Mouse (Mus musculus) right cerebral cortex, adult 2 months (tissue): ENCODE results near the gene Nfrkb.

Experiments used
- DNase-seq, 2 experiments: peaks; one replicate each; pipeline ENCODE4 v3.0.0; 2021 to 2022; ENCODE audit warnings: low spot score in 2 of 2

Nfrkb gene

DNA sequence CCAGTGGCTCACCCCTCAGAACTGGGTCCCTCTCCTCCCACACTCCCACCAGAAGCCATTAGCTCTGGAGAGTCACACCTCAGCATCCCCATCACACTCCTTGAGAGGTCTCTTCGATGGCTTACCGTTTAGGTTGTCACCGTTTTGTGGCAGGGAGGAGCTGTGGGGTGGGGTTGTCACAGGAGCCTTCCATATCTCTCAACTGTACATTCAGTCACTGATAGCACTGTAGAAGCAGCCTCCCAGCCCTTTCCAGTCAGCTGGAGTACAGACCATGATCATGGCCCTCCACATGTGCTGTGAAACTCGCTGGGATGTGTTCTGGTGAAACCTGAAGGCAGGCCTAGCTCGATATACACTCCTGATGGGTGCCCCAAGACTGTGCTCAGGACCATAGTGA lies 36.2 kb downstream of the Nfrkb start:
- no peak for DNase-seq

DNA sequence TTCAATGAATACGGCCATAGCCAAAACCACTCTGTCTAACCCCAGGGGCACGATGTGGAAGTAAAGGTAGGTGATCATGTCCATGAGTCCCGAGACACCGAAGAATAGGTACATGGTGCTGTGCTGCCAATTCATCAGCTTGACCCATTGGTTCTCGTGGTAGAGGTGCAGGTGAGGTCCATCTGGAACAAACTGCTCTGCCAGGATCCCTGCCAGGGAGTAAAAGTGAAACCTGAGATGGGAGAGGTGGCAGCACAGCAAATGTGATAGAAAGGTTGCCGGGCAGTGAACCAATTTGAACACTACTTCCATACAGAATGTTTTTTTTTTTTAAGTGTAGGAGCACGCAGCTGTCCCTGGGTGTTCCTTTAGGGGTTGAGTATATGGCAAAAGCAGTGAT lies 43.0 kb downstream of the Nfrkb start:
- no peak for DNase-seq

DNA sequence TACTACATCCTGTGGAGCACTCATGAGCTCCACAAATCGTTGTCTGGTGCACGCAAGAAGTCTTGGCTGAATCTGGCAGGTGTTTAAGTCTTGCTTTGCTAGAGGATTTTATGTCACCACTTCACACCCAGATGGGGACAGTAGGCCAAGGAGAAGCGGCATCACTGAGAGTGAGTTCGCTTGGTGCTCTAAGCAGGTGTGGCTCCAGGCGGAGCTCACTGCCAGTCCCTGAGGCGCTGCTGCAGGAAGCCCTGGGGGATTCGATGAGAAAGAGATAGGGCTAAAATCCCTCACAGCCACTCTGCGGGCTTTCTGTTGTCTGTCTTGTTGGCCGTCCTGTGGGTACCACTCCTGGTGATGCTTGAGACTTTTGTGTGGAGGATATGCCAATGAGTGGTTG lies 44.0 kb downstream of the Nfrkb start:
- no peak for DNase-seq

DNA sequence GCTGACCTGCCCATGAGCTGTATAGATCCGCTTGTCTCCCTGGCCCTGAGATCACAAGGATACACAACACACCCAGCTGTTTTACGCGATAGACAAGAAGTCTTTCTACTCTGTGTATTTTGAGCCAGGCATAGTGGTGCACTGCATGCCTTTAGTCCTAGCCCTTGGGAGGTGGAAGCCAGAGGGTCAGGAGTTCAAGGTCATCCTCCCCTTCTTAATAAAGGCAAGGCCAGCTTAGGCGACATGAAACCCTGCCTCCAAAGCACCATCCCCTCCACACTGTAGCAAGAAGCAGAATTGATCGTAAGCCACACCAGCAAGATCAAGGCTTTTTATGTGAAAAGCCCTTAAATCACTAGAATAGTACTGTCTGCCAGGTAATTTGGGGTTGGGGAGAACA lies 45.8 kb downstream of the Nfrkb start:
- DNase-seq, result no peak

DNA sequence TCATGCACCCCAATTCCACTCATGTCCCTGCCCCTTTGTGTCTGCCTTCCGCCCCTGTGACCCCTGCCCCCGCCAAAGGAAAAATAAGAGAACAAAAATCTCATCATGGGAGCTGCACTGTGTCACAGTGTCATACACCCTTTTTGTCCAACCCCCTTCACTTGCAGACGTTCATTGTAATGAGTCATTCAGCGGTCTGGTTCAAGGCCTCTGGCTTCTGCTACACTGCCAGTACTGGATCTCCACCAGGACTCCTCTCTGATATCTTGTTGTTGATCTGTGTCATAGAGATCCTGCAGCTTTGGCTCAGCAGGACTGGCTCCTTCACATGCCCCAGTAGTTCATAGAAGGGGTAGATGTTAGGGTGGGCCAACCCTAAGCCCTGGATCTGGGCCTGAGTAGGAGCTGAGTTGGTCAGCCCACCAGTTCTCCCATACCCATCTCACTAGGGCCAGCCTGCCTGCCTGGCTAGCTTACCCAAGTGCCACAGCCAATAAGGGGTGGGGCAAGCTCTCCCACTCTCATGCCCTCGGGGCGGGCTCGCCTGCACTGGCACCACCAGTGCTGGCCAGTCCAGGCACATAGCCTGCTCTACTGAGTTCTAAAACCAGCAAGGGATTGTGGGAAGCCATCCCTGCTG lies 46.5 kb downstream of the Nfrkb start:
- DNase-seq, result no peak

DNA sequence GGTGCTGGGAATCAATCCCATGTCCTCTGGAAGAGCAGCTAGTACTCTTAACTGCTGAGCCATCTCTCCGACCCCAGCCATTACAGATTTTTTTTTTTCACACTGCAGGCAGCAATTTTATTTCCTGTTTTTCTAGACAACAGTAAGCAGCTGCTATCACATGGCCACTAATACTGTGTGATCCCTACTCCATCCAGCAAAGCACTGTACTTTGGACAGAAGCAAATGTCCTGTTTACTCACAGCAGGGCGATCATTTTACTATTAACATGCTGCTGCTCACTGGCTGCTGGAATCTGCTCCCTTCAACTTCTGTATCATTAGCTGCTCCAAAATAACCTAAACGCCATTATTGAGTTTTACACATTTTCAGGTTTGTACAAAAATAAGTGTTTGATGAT lies 47.4 kb downstream of the Nfrkb start:
- no peak for DNase-seq

DNA sequence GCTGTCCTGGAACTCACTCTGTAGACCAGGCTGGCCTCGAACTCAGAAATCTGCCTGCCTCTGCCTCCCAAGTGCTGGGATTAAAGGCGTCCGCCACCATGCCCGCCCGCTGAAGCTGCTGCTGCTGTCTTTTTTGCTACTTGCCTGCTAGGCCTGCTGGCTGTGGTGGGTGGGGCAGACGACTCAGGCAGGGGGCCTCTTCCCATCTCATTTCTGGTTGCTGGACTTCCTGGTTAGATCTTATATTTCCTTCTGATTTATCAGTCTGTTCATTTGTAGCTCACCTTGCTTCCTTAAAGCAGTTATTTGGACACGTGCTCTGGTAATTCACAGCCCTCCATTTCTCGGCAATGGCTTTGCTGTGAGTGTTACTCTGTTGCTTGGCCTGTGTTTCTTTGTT lies 49.4 kb downstream of the Nfrkb start:
- DNase-seq, result no peak

DNA sequence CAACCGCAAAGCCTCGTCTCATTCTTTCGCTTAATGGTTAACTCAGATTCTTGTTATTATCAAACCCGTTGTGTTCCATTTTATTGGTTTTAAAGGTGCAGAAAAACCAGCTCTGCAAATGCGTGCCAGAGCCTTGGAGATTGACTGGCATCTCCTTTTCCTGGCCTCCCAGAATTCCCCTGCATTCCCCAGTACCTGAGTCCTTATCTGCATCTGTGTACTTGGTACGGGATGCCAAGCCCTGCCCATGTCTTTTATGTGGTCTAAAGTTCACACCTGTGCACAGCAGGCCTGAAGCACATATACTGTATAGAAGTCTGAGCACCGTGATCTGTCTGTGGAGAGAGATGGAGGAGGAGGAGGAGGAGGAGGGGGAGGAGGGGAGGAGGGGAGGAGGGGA lies 51.9 kb downstream of the Nfrkb start:
- DNase-seq, result no peak

DNA sequence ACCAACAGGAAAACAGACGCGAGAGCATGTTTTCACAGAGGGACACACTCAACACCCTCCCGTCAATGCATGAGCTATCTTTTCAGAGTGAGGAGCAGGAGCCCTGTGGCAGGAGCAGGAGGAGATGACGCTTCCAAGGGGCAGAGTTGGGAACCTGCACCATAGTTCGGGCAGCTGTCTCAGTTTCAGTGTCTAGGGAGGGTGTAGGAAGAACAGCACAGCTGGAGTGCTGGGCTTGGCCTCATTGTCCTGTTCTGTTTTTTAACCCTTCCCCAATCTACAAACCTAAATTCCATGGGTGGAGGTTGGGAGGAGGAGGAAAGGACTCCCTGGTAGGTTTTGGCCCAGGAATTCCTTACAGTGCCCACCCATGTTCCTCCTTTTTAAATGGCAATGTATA lies 52.8 kb downstream of the Nfrkb start:
- DNase-seq, result no peak

DNA sequence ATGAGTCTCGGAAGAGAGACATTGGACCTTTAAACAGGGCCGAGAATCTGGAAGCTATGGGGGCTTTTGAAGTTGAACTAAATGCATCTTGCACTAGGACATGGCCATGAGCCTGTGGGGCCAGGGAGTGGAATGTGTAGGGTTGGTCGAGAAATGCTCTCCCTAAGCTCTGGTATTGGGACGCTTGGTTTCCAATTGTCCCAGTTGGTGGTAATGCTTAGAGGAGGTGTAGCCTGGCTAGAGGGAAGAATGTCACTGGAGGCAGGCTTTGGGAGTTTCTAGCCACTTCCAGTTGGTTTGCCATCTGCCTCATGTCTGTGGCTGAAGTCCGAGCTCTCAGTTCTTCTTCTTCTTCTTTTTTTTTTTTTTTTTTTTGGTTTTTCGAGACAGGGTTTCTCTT lies 53.3 kb downstream of the Nfrkb start:
- DNase-seq, result no peak

DNA sequence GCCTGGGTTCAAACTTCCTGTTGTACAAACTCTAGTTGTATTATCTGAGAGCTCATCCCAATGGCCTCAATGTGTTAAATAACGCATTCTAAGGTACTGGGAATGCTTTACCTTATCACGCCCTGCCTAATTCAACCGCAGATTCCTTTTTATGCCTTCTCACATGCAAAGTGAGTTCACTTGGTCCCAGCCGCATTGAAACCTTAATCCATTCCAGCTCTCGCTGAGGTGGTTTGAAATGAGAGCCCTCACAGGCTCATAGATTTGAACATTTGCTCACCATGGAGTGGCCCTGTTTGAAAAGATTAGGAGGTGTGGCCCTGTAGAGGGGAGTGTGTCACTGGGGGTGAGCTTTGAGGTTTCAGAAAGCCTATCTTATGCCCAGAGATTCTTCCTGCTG lies 54.4 kb downstream of the Nfrkb start:
- DNase-seq, result no peak

DNA sequence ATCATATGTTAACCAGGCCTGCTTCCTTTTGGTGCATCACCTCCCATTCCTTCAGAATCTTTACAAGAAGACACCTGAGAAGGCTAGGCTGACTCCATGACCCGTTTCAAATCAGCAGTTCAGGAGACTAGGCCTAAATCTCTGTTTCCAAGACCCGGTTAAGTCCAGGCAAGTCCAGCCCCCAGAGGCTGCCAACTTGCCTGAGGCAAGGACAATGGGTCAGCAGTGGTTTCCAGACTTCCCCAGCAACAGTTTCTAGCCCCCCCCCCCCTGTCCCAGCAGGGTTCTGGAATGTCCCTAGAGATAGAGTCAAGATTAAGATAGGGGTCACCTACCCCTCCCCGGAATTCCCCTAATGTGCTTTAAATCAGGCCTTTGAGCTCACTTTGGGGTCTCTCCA lies 55.5 kb downstream of the Nfrkb start:
- no peak for DNase-seq

DNA sequence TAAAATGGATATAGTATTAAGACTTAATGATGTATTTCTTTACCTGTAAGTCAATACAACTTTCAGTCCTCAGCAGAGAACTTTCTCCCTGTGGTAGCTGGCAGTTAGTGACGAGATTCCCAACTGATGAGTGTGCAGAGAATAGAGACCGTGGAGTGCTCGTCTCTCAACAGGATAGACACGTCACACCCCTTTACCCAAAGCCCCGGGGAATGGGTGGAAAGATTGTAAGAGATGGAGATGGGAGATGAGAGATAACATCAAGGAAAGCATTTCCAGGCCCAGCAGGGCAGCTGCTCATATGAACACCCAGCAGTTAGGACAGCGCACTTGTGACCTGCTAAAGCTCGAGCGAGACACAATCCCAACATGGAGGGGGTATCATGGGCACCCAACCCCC lies 58.2 kb downstream of the Nfrkb start:
- DNase-seq, result no peak

DNA sequence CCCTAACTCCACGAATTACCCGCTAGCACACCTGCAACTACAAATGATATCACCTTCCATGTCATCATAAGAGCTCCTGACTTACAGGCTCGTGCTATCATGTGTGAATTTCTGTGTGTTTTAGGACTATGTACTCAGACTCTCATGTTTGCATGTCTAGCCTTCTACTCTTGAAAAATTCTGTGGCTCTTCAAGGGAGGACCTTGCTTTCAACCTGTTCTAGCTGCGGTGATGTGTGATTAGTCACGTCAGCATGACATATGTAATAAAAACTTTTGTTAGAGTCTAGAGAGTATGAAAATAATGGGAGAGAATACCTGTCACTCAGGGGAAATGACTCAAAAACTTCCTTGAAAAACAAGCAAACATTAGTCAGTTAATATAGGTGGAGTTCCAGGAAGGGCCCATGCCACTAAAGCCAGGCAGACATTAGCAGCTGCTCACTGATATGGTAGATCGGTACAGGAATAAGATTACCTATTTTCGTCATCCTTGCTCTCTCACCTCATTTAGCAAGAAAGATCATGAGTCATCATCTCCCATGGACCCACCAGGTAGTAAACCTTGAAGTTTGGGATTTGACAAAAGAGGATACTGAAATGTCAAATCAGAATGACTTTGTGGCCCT lies 63.3 kb downstream of the Nfrkb start:
- no peak for DNase-seq

DNA sequence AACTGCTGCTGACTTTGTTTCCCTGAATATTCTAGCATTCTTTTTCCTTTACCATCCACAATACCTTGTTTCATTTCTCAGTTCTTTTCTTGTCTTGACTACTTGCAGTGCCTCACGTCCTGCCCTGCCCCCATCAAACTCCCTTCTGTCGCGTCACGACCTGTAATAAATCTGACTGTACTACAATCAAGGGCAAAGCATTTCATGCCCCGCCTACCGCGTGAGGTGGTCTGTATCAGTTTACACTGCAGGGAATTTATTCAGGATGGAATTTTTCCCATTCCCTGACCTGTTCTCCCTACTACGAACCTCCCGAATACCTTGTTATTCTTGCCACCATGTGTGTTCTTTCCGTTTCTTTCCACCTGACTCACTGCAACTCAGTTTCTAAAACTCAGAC lies 66.2 kb downstream of the Nfrkb start:
- DNase-seq, result no peak

DNA sequence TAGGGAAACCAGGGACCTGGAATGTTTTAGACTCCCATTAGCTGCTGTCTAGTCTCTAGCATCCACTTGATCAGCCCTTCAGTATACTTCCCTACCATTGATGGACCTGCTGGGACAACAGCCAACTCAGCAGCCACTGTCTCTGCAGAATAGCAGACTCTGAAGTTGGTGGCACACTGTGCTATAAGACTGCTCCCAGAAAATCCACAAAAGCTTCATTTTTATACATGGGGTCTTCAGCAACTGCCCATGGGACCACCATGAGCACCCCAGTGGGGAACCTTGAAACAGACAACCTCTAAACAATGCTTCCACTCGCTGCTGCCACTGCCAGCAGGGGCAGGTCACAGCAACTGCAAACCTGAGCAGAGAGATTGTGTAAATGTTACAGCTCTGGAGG lies 68.4 kb downstream of the Nfrkb start:
- DNase-seq, result no peak

DNA sequence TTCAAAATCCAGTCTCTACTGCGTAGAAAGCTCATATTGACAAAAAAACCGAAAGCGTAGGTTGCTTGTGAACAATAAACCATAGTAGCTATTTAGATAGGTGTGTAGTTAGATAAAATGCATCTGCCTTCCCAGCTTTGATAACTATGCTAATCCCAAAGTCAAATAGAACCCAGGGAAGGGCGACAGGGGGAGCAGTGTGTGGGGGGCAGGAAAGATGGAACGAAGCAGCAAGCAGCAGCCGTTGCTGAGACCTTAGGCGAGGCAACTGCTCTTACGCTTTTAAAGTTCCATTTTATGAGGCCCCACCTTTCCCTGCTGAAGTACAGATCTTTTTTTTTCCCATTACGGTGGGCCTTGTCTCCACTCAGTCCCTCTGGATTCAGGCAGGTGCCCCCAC lies 77.2 kb downstream of the Nfrkb start:
- no peak for DNase-seq

DNA sequence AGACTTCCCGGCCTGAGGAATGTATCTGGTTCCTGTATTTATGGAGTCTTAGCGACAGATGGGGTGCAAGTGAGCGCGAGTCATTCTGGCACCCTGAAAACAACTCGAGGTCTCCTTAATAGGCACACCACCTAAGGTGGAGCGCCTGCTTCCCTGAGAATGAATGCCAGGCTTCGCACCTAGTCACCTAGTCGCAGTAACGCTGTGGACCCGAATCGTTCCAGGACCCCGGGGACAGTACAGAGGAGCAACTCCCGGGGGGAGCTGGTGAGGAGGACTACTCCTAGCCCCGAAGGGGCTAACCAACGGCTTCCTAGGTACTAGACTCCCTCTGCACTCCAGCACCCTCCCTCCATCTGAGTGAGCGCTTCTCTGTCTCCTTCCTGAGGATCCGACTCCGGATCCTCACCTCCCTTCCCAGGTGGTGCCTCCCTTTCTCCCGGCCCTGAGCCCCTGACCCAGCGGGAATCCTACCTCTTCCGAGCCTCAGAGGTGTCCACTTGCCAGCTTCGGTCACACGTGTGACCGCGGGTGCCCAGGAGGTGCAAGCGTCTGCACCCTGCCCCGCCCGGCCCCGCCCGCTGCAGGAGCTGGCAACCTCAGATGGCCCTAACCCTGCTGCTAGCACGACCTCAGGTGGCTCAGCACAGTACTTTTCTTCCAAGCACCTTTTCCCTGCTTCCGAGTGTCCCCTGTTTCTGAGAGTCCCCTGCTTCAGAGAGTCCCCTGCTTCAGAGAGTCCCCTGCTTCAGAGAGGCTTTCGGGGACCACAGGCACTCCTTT lies 77.9 kb downstream of the Nfrkb start, which contains the start of gene Tmem45b:
Gene Tmem45b, minus strand, starts transcription at position 771 of the 783 bp plus-strand sequence.
- no peak for DNase-seq
